Mouse (Mus musculus) adipocyte (in vitro differentiated cells): ENCODE measurements around the gene Il16.

Experiments
- DNase-seq: peaks from one replicate; pipeline ENCODE4 v3.0.0-alpha.2; 2016; ENCODE audit warnings: low spot score

Gene Il16

GRCm38 (mm10) chr7:83745413-83746106, at the start of gene Il16:
Gene Il16, minus strand, starts transcription at chr7:83745726.
- DNase-seq, result no peak

GRCm38 (mm10) chr7:83794705-83795104, 49.2 kb upstream of the Il16 start, which contains the start of gene Cfap161:
Gene Cfap161, minus strand, starts transcription at chr7:83794880.
- DNase-seq, result no peak

GRCm38 (mm10) chr7:83794006-83794683, 48.6 kb upstream of the Il16 start:
- no peak for DNase-seq

GRCm38 (mm10) chr7:83780881-83781280, 35.4 kb upstream of the Il16 start:
- DNase-seq, result no peak

- no peak for DNase-seq
Measured at GRCm38 (mm10) chr7:83780026-83780425, 34.5 kb upstream of the Il16 start.

GRCm38 (mm10) chr7:83779028-83779427, 33.5 kb upstream of the Il16 start:
- DNase-seq, result no peak

GRCm38 (mm10) chr7:83778516-83778915, 33.0 kb upstream of the Il16 start:
- DNase-seq, result no peak

- peak; percentile 23 for DNase-seq
Measured at GRCm38 (mm10) chr7:83774721-83775120, 29.2 kb upstream of the Il16 start.

- peak; percentile 5 for DNase-seq
Measured at GRCm38 (mm10) chr7:83763674-83764073, 18.1 kb upstream of the Il16 start.

- no peak for DNase-seq
Measured at GRCm38 (mm10) chr7:83762336-83762735, 16.8 kb upstream of the Il16 start.

- peak; percentile 17 for DNase-seq
Measured at GRCm38 (mm10) chr7:83751055-83751454, 5.5 kb upstream of the Il16 start.

GRCm38 (mm10) chr7:83748405-83748804, 2.9 kb upstream of the Il16 start:
- DNase-seq, result no peak

GRCm38 (mm10) chr7:83746107-83746687, 671 bp upstream of the Il16 start:
- no peak for DNase-seq

- no peak for DNase-seq
Measured at GRCm38 (mm10) chr7:83745065-83745412, 487 bp downstream of the Il16 start.

- no peak for DNase-seq
Measured at GRCm38 (mm10) chr7:83744250-83744649, 1.3 kb downstream of the Il16 start.

GRCm38 (mm10) chr7:83742690-83743089, 2.8 kb downstream of the Il16 start:
- DNase-seq, result no peak

- no peak for DNase-seq
Measured at GRCm38 (mm10) chr7:83742026-83742425, 3.5 kb downstream of the Il16 start.

GRCm38 (mm10) chr7:83739680-83740310, 5.7 kb downstream of the Il16 start:
- DNase-seq, result no peak

GRCm38 (mm10) chr7:83738623-83739462, 6.7 kb downstream of the Il16 start:
- DNase-seq, result no peak

GRCm38 (mm10) chr7:83737914-83738490, 7.5 kb downstream of the Il16 start:
- DNase-seq, result no peak

- DNase-seq, result no peak
Measured at GRCm38 (mm10) chr7:83736341-83737115, 9.0 kb downstream of the Il16 start.
